31 mouse cellular contexts compared by ENCODE assay signal in the genomic region with DNA sequence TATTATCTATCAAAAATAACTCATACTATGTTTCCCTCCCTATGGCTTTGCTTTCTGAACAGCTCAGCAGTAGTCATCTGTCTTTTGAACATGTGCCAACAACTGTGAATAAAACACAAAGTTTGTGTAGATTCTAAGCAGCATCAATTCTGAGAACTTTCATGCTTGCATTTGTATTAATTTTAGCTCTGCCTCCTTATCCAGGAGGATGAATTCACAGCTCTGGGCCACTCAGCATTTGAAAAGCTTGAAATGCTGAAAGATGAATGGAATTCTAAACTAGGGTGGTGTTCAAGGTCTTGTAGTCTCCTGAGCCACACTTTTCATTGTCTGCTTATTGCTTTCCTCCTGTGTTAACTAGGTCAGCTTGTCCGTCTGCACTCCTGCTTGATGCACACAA. TPM values are rescaled to one million over a fixed set of nuclear protein-coding genes. Genes with fewer than 3 reads are reported as not detected.
"Had no signal": no experiment of that assay in that cellular context is flagged by ENCODE, and none has a peak within 500 bp of the region (broad histone marks: within the 10 kb centered on the region; RNA-seq: fewer than 3 reads in every experiment).

No protein-coding gene starts in this region.

- H3K27ac ChIP-seq: heart, adult 2 months; heart, embryonic 13.5 days; heart, embryonic 15.5 days; hindbrain, embryonic 10.5 days; hindbrain, embryonic 12.5 days; hindbrain, embryonic 14.5 days; intestine, embryonic 15.5 days; kidney, embryonic 15.5 days; kidney, postnatal 0 days; limb, embryonic 13.5 days; limb, embryonic 15.5 days; liver, embryonic 12.5 days had no signal

- H3K9me3 ChIP-seq: heart, embryonic 13.5 days; heart, embryonic 15.5 days; hindbrain, embryonic 10.5 days; hindbrain, embryonic 12.5 days; intestine, embryonic 15.5 days; kidney, embryonic 15.5 days; limb, embryonic 13.5 days; limb, embryonic 15.5 days; liver, embryonic 12.5 days had no signal

- ATAC-seq: hindbrain, embryonic 16.5 days; inflammation-experienced regulatory T-cells, adult 6 months; intestine, embryonic 15.5 days; liver, embryonic 12.5 days had no signal

- H3K4me1 ChIP-seq: heart, embryonic 13.5 days; heart, embryonic 15.5 days; hindbrain, embryonic 10.5 days; hindbrain, embryonic 12.5 days; intestine, embryonic 15.5 days; kidney, embryonic 15.5 days; limb, embryonic 13.5 days; limb, embryonic 15.5 days; liver, embryonic 12.5 days had no signal

- DNase-seq: gastrocnemius, postnatal 14 days; gastrocnemius, postnatal 36 days; heart, adult 11 months; heart, adult 2 months; heart, postnatal 14 days; heart, postnatal 36 days; kidney, adult 11 months; kidney, adult 2 months; kidney, adult 9 months; kidney, postnatal 14 days; kidney, postnatal 36 days; layer of hippocampus, adult 9-11 months; layer of hippocampus, postnatal 36 days; left cerebral cortex, postnatal 4 days had no signal

- H3K27me3 ChIP-seq: heart, embryonic 13.5 days; heart, embryonic 15.5 days; hindbrain, embryonic 12.5 days; intestine, embryonic 15.5 days; kidney, embryonic 15.5 days; limb, embryonic 13.5 days; limb, embryonic 15.5 days; liver, embryonic 12.5 days had no signal

- H3K4me3 ChIP-seq: heart, adult 2 months; heart, embryonic 13.5 days; heart, embryonic 15.5 days; hindbrain, embryonic 10.5 days; hindbrain, embryonic 12.5 days; intestine, embryonic 15.5 days; kidney, embryonic 15.5 days; limb, embryonic 13.5 days; limb, embryonic 15.5 days; liver, embryonic 12.5 days had no signal

- H3K4me2 ChIP-seq: heart, embryonic 11.5 days; heart, embryonic 13.5 days; heart, embryonic 15.5 days; hindbrain, embryonic 12.5 days; hindbrain, embryonic 14.5 days; intestine, embryonic 15.5 days; kidney, embryonic 15.5 days; limb, embryonic 13.5 days; limb, embryonic 15.5 days; liver, embryonic 12.5 days had no signal

- H3K9ac ChIP-seq: heart, embryonic 13.5 days; heart, embryonic 15.5 days; hindbrain, embryonic 12.5 days; hindbrain, embryonic 14.5 days; intestine, embryonic 15.5 days; kidney, embryonic 15.5 days; limb, embryonic 13.5 days; limb, embryonic 15.5 days; liver, embryonic 12.5 days had no signal

- H3K36me3 ChIP-seq: heart, embryonic 13.5 days; heart, embryonic 15.5 days; hindbrain, embryonic 10.5 days; hindbrain, embryonic 12.5 days; intestine, embryonic 15.5 days; kidney, embryonic 15.5 days; limb, embryonic 13.5 days; limb, embryonic 15.5 days; liver, embryonic 12.5 days had no signal

RNA-seq across cellular contexts. Expression of a gene that starts 13.4 kb away (rescaled TPM):
- total RNA-seq: gastrocnemius, adult 18-20 months; gastrocnemius, adult 8-10 months; gastrocnemius, postnatal 14 days; gastrocnemius, postnatal 36 days; liver, adult 2 months had no signal
- polyA plus RNA-seq: liver, adult 2 months; liver, embryonic 12.5 days had no signal
